Mouse (Mus musculus) midbrain, embryonic 16.5 days (tissue): ENCODE results near the gene Mrpl17. TPM values are rescaled to one million over a fixed set of nuclear protein-coding genes. Genes with fewer than 3 reads are reported as not detected.

Experiments used
- ATAC-seq: fragments of 200-750 bp; cut with Nextera tagmentation; 2 replicates; pipeline ENCODE4 v1.8.0; 2017; ENCODE audit warnings: moderate TSS enrichment
- H3K27ac ChIP-seq: fragments of 300-500 bp; sonication (generic); 2 replicates; pipeline ENCODE4 v1.5.1; 2014; ENCODE audit warnings: mild to moderate bottlenecking, low read length, mixed read lengths
- H3K27me3 ChIP-seq: fragments of 300-500 bp; sonication (generic); 2 replicates; pipeline ENCODE4 v1.6.1; 2014; ENCODE audit warnings: low read depth, low read length, mixed read lengths; ENCODE audit not compliant: control insufficient read depth, insufficient read depth
- H3K36me3 ChIP-seq: fragments of 300-500 bp; sonication (generic); 2 replicates; pipeline ENCODE4 v1.6.1; 2014; ENCODE audit warnings: mild to moderate bottlenecking, low read length, moderate library complexity, mixed read lengths; ENCODE audit not compliant: control insufficient read depth, insufficient read depth
- H3K4me1 ChIP-seq: fragments of 300-500 bp; sonication (generic); 2 replicates; pipeline ENCODE4 v1.6.1; 2014; ENCODE audit warnings: mild to moderate bottlenecking, low read length, mixed read lengths; ENCODE audit not compliant: control insufficient read depth, insufficient read depth
- H3K4me2 ChIP-seq: fragments of 300-500 bp; sonication (generic); 2 replicates; pipeline ENCODE4 v1.6.1; 2014; ENCODE audit warnings: mild to moderate bottlenecking, low read length, mixed read lengths
- H3K4me3 ChIP-seq: fragments of 300-500 bp; sonication (generic); 2 replicates; pipeline ENCODE4 v1.5.1; 2014; ENCODE audit warnings: low read depth, mild to moderate bottlenecking, low read length, moderate library complexity, mixed read lengths
- H3K9ac ChIP-seq: fragments of 300-500 bp; sonication (generic); 2 replicates; pipeline ENCODE4 v1.6.1; 2014; ENCODE audit warnings: low read depth, low read length, mixed read lengths
- H3K9me3 ChIP-seq: fragments of 300-500 bp; sonication (generic); replicated peaks from 2 replicates; pipeline ENCODE4 v1.6.1; 2014; ENCODE audit warnings: mild to moderate bottlenecking, low read length, mixed read lengths; ENCODE audit not compliant: control insufficient read depth, poor library complexity, severe bottlenecking
- WGBS: fragments of 180-500 bp; shearing (Covaris S2); extraction: QIAGEN DNeasy Blood & Tissue Kit; methylation state at CpG from one replicate; pipeline ENCODE4 v1.1.7; 2014; 5-methylcytosine and 5-hydroxymethylcytosine counted together
- polyA plus RNA-seq: library from polyadenylated mRNA; unstranded; fragments of >200 nt; fragmentation: Nextera tagmentation; extraction: Ambion mirVana; gene quantifications from 2 replicates; pipeline ENCODE4 v1.2.1, GENCODE M21; 2015

The Mrpl17 gene
- polyA plus RNA-seq, 1 experiment from 2014 or later, result 160 TPM

- Histone ChIP-seq H3K27me3 (no peaks in the 10 kb centered on the region), H3K36me3 (no peaks in the 10 kb centered on the region), H3K27ac (no peak overlapping the region), H3K9me3 (no peaks in the 10 kb centered on the region), H3K4me3 (no peak overlapping the region), H3K9ac (no peak overlapping the region), H3K4me2 (no peak overlapping the region), H3K4me1 (peaks cover 5% of the 10 kb centered on the region; the same call in 1 of the 2 replicates)
- ATAC-seq, result no peak
- 66% methylated on average over 7 of the region's 7 CpGs for WGBS
Measured at GRCm38 (mm10) chr7:105793701-105794100, 17.2 kb downstream of the Mrpl17 start.

- no peak for ATAC-seq
Measured at GRCm38 (mm10) chr7:105791147-105791546, 19.8 kb downstream of the Mrpl17 start.

GRCm38 (mm10) chr7:105787285-105788140 is 23.4 kb downstream of the Mrpl17 start, which contains the start of gene Dchs1:
Gene Dchs1, minus strand, starts transcription at chr7:105787654.
- peaks cover 50% of the 10 kb centered on the region for H3K4me1 ChIP-seq
- 0 out of 2 replicates have a peak, but pooled peaks cover 2% of the 10 kb centered on the region for H3K36me3 ChIP-seq
- H3K4me3 ChIP-seq, result peak within 1 kb of the TSS; percentile 91
- H3K9ac ChIP-seq, result peak within 1 kb of the TSS; percentile 100
- peak within 1 kb of the TSS; percentile 93 for H3K4me2 ChIP-seq
- H3K9me3 ChIP-seq, result no peaks in the 10 kb centered on the region
- ATAC-seq, result peak; percentile 75
- no peaks in the 10 kb centered on the region for H3K27me3 ChIP-seq
- under 1% methylated on average over 62 of the region's 97 CpGs for WGBS
- H3K27ac ChIP-seq, result peak within 1 kb of the TSS; percentile 99

More at GRCm38 (mm10) chr7:105791147-105791546, 19.8 kb downstream of the Mrpl17 start:
- H3K9me3 ChIP-seq, result no peaks in the 10 kb centered on the region
- H3K4me2 ChIP-seq, result no peak overlapping the region
- peaks cover 14% of the 10 kb centered on the region for H3K4me1 ChIP-seq
- no peak overlapping the region for H3K9ac ChIP-seq
- no peak overlapping the region for H3K4me3 ChIP-seq
- 84% methylated on average over 1 of the region's 1 CpGs for WGBS
- no peak overlapping the region for H3K27ac ChIP-seq
- H3K36me3 ChIP-seq, result no peaks in the 10 kb centered on the region
- H3K27me3 ChIP-seq, result no peaks in the 10 kb centered on the region

- H3K4me2 ChIP-seq, result peak overlapping the region; percentile 93
- 0 out of 2 replicates have a peak, but pooled peaks cover 2% of the 10 kb centered on the region for H3K36me3 ChIP-seq
- ATAC-seq, result peak; percentile 76
- peak overlapping the region; percentile 100 for H3K9ac ChIP-seq
- H3K9me3 ChIP-seq, result no peaks in the 10 kb centered on the region
- no peaks in the 10 kb centered on the region for H3K27me3 ChIP-seq
- peak overlapping the region; percentile 99 for H3K27ac ChIP-seq
- WGBS, result 2% methylated on average over 17 of the region's 20 CpGs
- peaks cover 53% of the 10 kb centered on the region for H3K4me1 ChIP-seq
- H3K4me3 ChIP-seq, result peak overlapping the region; percentile 91
Measured at GRCm38 (mm10) chr7:105786506-105787284, 24.2 kb downstream of the Mrpl17 start.

- Histone ChIP-seq H3K4me3 (peak overlapping the region; percentile 17; the same call in 1 of the 2 replicates), H3K4me1 (peaks cover 56% of the 10 kb centered on the region), H3K36me3 (peaks cover 13% of the 10 kb centered on the region; the same call in 1 of the 2 replicates), H3K9me3 (no peaks in the 10 kb centered on the region), H3K9ac (0 out of 2 replicates have a peak overlapping the region, but pooled peaks have one; percentile 28), H3K27ac (no peak overlapping the region), H3K4me2 (peak overlapping the region; percentile 93), H3K27me3 (no peaks in the 10 kb centered on the region)
- no peak for ATAC-seq
- 22% methylated on average over 4 of the region's 4 CpGs for WGBS
Measured at GRCm38 (mm10) chr7:105784556-105784955, 26.3 kb downstream of the Mrpl17 start.

- Histone ChIP-seq H3K9ac (peak overlapping the region; percentile 8; the same call in 1 of the 2 replicates), H3K9me3 (no peaks in the 10 kb centered on the region), H3K27me3 (no peaks in the 10 kb centered on the region), H3K4me1 (peaks cover 60% of the 10 kb centered on the region), H3K36me3 (peaks cover 16% of the 10 kb centered on the region; the same call in 1 of the 2 replicates), H3K27ac (no peak overlapping the region), H3K4me3 (no peak overlapping the region), H3K4me2 (peak overlapping the region; percentile 93; the same call in 1 of the 2 replicates)
- no peak for ATAC-seq
- 40% methylated on average over 4 of the region's 4 CpGs for WGBS
Measured at GRCm38 (mm10) chr7:105783861-105784260, 27.0 kb downstream of the Mrpl17 start.

GRCm38 (mm10) chr7:105778553-105779265 is 32.2 kb downstream of the Mrpl17 start:
- ATAC-seq, result peak; percentile 41
- 48% methylated on average over 4 of the region's 4 CpGs for WGBS
- no peaks in the 10 kb centered on the region for H3K9me3 ChIP-seq
- no peak overlapping the region for H3K4me3 ChIP-seq
- H3K27me3 ChIP-seq, result no peaks in the 10 kb centered on the region
- 0 out of 2 replicates have a peak overlapping the region, but pooled peaks have one; percentile 15 for H3K9ac ChIP-seq
- H3K27ac ChIP-seq, result peak overlapping the region; percentile 6
- H3K4me2 ChIP-seq, result 0 out of 2 replicates have a peak overlapping the region, but pooled peaks have one; percentile 4
- H3K36me3 ChIP-seq, result peaks cover 14% of the 10 kb centered on the region; the same call in 1 of the 2 replicates
- peaks cover 66% of the 10 kb centered on the region for H3K4me1 ChIP-seq

- no peaks in the 10 kb centered on the region for H3K27me3 ChIP-seq
- peak; percentile 24 for ATAC-seq
- no peak overlapping the region for H3K4me3 ChIP-seq
- no peaks in the 10 kb centered on the region for H3K9me3 ChIP-seq
- H3K9ac ChIP-seq, result 0 out of 2 replicates have a peak overlapping the region, but pooled peaks have one; percentile 15
- WGBS, result 58% methylated on average over 13 of the region's 13 CpGs
- peaks cover 15% of the 10 kb centered on the region for H3K36me3 ChIP-seq
- peak overlapping the region; percentile 6 for H3K27ac ChIP-seq
- H3K4me2 ChIP-seq, result peak overlapping the region; percentile 4
- peaks cover 59% of the 10 kb centered on the region for H3K4me1 ChIP-seq
Measured at GRCm38 (mm10) chr7:105777797-105778552, 32.9 kb downstream of the Mrpl17 start.
